Mouse (Mus musculus) spleen, adult 18-20 months (tissue): ENCODE data around the gene Thsd7b.
"Not testable (repeated sequence)": the region's sequence is repeated elsewhere in the genome, so short reads cannot be mapped to it uniquely, and the experiment has no call there.

Experiments
- DNase-seq, 2 experiments: peaks; one replicate each; pipeline ENCODE4 v3.0.0; 2022; ENCODE audit warnings: mixed read lengths in 2 of 2

Thsd7b gene

GRCm38 (mm10) chr1:130167260-130167659, 894.2 kb downstream of the Thsd7b start:
- DNase-seq = no peak

- DNase-seq = no peak
Measured at GRCm38 (mm10) chr1:130169875-130170274, 896.8 kb downstream of the Thsd7b start.

GRCm38 (mm10) chr1:130170290-130170689, 897.2 kb downstream of the Thsd7b start:
- no peak for DNase-seq

- DNase-seq = not testable (repeated sequence)
Measured at GRCm38 (mm10) chr1:130186836-130187235, 913.7 kb downstream of the Thsd7b start.

GRCm38 (mm10) chr1:130192190-130193028, 919.3 kb downstream of the Thsd7b start:
- DNase-seq = no peak

GRCm38 (mm10) chr1:130217404-130217803, 944.3 kb downstream of the Thsd7b start:
- DNase-seq = no peak

- no peak for DNase-seq
Measured at GRCm38 (mm10) chr1:130222904-130223303, 949.8 kb downstream of the Thsd7b start.

- no peak for DNase-seq
Measured at GRCm38 (mm10) chr1:130245563-130245962, 972.5 kb downstream of the Thsd7b start.

- DNase-seq = not testable (repeated sequence)
Measured at GRCm38 (mm10) chr1:130246264-130246663, 973.2 kb downstream of the Thsd7b start.

GRCm38 (mm10) chr1:130246930-130247329, 973.8 kb downstream of the Thsd7b start:
- not testable (repeated sequence) for DNase-seq

GRCm38 (mm10) chr1:130262046-130262445, 988.9 kb downstream of the Thsd7b start:
- no peak for DNase-seq
